ENCODE assay signal across 9 mouse cellular contexts in the genomic region with DNA sequence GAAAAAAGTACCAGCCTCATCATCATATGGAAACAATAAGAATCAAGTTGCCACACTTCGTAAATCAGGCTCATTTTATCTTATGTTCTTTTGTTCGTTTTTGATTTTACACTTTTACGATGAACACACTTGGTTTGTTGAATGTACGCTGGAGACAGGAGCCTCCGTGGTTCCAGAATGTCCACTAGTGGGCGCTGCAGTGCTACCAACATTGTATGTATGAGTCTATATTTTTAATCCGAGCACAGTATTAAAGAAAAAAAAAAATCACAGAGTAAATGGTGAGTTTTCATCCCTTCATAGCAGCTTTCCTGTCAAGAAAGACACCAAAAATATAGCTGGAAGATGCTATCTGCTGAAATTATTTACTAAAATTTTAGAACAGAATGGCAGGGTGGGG.
DNase-seq lines count a peak whose midpoint lies in the region; ATAC-seq lines count a peak whose summit lies in the region.
"Had no signal": no experiment of that assay in that cellular context is flagged by ENCODE, and none has a peak within 500 bp of the region (broad histone marks: within the 10 kb centered on the region; RNA-seq: fewer than 3 reads in every experiment).

No protein-coding gene starts in this region.

- H3K36me3 ChIP-seq in heart, embryonic 11.5 days (ENCODE audit: control insufficient read depth, insufficient read depth, low read length): no peaks in the 10 kb centered on the region
- H3K36me3 ChIP-seq in hindbrain, embryonic 13.5 days: no peaks in the 10 kb centered on the region

- no peak overlapping the region for H3K27ac ChIP-seq in heart, embryonic 11.5 days (ENCODE audit: low read depth, low read length)
- H3K27ac ChIP-seq in hindbrain, embryonic 13.5 days: peak overlapping the region; percentile 71

- no peak overlapping the region for H3K9ac ChIP-seq in heart, embryonic 11.5 days (ENCODE audit: low read depth, low read length)
- H3K9ac ChIP-seq in hindbrain, embryonic 13.5 days: no peak overlapping the region

- peak; percentile 3 to 64 for DNase-seq in heart, adult 18-20 months
- DNase-seq in adrenal gland, adult (ENCODE audit: inconsistent age in 2 of 2, low spot score in 1 of 2): peak; percentile 55 to 85
- peak; percentile 87 for DNase-seq in embryo, embryonic 11 days
- DNase-seq in left cerebral cortex, postnatal 10 days (ENCODE audit: extremely low spot score in 1 of 2, low spot score in 2 of 2): peak; percentile 52 to 72
- peak; percentile 19 for DNase-seq in naive thymus-derived CD4-positive, alpha-beta T cell, adult 2 months (ENCODE audit: low read depth)
- peak; percentile 77 for DNase-seq in thymus, postnatal 4 days

- no peaks in the 10 kb centered on the region for H3K27me3 ChIP-seq in heart, embryonic 11.5 days (ENCODE audit: control insufficient read depth, insufficient read depth, low read length)
- peaks cover 21% of the 10 kb centered on the region; the same call in 1 of the 2 replicates for H3K27me3 ChIP-seq in hindbrain, embryonic 13.5 days
- H3K27me3 ChIP-seq: megakaryocyte, embryonic 14.5 days had no signal

- 24% methylated on average over 7 of the region's 7 CpGs for WGBS in heart, embryonic 11.5 days (ENCODE audit: insufficient replicate concordance)
- 21% methylated on average over 7 of the region's 7 CpGs for WGBS in hindbrain, embryonic 13.5 days

- H3K9me3 ChIP-seq in heart, embryonic 11.5 days (replicated peaks; ENCODE audit: control insufficient read depth, low read length): no peaks in the 10 kb centered on the region
- H3K9me3 ChIP-seq in hindbrain, embryonic 13.5 days: no peaks in the 10 kb centered on the region

- H3K4me3 ChIP-seq in heart, embryonic 11.5 days (ENCODE audit: low read depth, low read length): no peak overlapping the region
- no peak overlapping the region for H3K4me3 ChIP-seq in hindbrain, embryonic 13.5 days
- H3K4me3 ChIP-seq: megakaryocyte, embryonic 14.5 days had no signal

- intact Hi-C loops in left cerebral cortex, postnatal 10 days (cut with DNase I): no loop called here

- ATAC-seq in heart, embryonic 11.5 days (replicated peaks; ENCODE audit: insufficient number of reproducible peaks, low FRiP score, low TSS enrichment): no peak
- no peak for ATAC-seq in hindbrain, embryonic 13.5 days (ENCODE audit: low FRiP score)

- H3K4me1 ChIP-seq in heart, embryonic 11.5 days (ENCODE audit: control insufficient read depth, insufficient read depth, low read length): peaks cover 7% of the 10 kb centered on the region; the same call in 1 of the 2 replicates
- H3K4me1 ChIP-seq in hindbrain, embryonic 13.5 days (replicated peaks): 0 out of 2 replicates have a peak, but pooled peaks cover 12% of the 10 kb centered on the region
- H3K4me1 ChIP-seq: megakaryocyte, embryonic 14.5 days had no signal

- H3K4me2 ChIP-seq in heart, embryonic 11.5 days: no peak overlapping the region
- H3K4me2 ChIP-seq in hindbrain, embryonic 13.5 days: no peak overlapping the region

Comparison
In these comparisons a context has a peak if more than half of its experiments do, and no peak if none do; other contexts are left out.
1. DNase-seq: peak in every context shown above with its lines; median percentile 87 in embryo, embryonic 11 days; 77 in thymus, postnatal 4 days; 70 in adrenal gland, adult; 62 in left cerebral cortex, postnatal 10 days; 34 in heart, adult 18-20 months; 19 in naive thymus-derived CD4-positive, alpha-beta T cell, adult 2 months.